Mouse (Mus musculus) testis, postnatal 14 days (tissue): ENCODE measurements around the gene Megf9.

Experiments
- DNase-seq: peaks from one replicate; pipeline ENCODE4 v3.0.0; 2021; ENCODE audit warnings: low spot score

Gene Megf9

DNA sequence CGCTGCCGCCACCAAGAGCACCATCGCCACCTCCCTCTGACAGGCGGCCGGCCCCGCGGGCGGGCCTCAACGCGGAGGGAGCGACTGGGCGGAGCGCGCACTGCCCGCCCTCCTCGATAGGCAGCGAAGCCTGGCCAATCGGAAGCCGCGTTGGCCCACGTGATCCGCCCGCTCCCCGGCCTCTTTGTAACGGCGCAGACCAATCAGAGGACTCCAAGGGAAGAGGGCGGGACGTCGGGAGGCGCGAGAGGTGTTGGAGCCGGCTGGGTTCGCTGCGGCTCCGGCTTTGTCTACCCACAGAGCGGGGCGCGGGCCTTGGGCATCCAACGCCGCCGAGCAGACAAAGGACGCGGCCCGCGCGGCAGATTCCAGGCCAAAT is at the start of gene Megf9:
Gene Megf9 (minus strand): TSS at position 105 of the 379 bp plus-strand sequence.
- DNase-seq = peak; percentile 98

DNA sequence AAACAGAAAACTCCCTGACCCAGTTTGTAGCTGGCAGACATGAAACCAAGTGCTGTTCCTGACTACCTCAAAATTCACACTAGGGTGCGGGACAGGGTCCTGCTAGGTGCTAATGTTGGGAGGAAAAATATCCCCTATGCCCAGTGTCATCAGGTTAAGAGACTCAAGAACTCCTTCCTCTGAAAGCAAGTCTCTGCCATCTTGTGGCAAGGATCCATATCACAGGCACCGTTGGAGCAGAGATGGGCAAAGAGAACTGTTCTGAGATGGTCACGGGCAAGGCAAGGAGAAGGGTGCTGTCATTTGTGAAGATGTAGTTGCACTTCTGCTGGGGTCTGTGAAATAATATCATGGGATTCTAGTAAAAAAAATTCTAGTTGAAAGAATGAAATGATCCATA is 44.9 kb upstream of the Megf9 start:
- no peak for DNase-seq

DNA sequence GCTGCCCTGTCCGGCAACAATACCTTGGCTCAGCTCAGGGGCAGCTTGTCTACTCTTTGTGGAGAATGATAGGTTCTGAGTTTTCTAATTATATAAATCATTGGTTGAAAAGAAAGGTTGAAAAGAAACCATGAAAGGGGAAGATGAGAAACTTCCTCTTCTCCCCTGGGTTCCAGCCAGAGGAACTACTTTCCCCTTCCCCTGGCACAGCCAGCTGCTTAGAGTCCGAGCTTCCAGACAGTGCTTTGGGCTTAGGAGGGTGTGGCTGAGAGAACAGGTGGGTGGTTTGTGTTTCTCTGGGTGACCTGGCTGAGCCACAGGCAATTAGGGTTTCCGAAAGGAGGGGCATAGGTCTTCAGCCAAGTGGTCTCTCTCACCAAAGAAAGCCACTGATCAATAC is 43.5 kb upstream of the Megf9 start:
- DNase-seq = no peak

DNA sequence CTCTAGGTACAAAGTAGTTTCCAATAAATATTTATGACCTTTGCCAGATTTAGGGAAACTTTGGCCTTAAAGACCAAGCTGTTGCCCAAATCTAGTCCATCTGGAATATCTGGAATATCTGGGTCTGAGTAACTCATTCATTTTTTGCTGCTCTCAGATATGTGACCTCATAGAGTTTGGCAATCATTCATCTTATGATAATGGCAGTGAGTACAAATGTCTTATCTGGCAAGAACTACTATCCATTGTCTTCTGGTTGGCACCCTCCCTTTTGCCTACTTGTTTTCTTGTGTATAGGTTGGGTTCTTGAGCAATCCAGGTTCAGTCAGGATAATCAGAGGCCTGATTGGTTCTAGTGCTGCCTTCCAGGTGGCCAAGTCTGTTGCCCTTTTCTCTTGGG is 41.3 kb upstream of the Megf9 start:
- no peak for DNase-seq

DNA sequence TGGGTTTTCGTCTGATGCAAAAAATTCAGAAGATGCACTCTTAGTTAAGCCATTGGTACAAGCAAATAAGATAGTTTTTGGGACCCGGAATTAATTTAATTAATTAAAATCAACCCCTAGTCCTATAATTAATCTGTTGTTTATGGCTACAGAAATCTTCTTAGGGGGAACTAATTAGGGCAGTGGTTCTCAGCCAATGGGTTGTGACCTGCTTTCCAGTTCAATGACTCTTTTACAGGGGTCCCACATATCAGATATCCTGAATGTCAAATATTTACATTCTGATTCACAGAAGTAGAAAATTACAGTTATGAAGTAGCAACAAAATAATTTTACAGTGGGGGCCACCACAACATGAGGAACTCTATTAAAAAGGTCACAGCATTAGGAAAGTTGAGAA is 39.1 kb upstream of the Megf9 start:
- no peak for DNase-seq

DNA sequence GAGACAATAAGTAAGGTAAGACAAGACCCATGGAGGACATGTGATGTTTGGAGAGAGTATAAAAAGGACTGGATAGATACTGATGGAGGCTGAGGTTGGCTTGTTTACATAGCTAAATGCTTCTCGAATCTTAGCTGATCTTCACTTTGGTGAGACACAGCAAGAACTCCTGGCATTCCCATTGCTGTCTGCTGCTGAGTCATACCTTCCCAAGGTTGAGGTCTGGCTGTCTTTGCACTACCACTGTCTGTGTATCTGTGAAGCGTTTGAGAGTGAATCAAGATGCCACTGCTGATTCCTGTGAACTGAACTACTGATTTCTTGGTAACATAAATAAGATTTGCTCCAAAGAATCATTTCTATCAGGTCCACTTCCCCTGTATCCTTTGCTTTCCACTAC is 19.1 kb upstream of the Megf9 start:
- DNase-seq = no peak

DNA sequence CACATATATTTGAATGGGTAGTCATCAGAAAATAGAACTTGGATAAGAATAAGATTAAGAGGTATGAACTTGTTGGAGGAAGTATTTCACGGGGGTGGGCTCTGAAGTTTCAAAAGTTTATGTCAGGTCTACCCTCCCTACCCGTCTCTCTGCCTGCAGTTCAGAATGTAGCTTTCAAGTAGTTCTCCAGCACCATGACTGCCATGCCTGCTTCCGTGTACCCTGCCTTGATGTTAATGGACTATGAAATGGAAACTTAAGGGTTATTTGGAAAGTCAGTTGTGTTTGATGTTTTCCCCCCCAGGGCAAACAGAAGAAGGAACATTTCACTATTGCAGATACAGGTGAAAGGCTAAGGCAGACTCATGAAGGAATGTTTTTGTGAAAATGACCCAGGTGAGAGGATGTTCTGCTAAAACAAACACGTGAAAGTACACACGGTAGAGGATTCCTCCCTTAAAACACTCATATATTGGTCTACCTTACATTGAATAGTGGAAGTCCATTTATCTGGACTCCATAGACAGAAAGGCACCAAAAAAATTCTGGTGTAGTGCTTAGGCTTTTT is 18.5 kb upstream of the Megf9 start:
- DNase-seq = no peak

DNA sequence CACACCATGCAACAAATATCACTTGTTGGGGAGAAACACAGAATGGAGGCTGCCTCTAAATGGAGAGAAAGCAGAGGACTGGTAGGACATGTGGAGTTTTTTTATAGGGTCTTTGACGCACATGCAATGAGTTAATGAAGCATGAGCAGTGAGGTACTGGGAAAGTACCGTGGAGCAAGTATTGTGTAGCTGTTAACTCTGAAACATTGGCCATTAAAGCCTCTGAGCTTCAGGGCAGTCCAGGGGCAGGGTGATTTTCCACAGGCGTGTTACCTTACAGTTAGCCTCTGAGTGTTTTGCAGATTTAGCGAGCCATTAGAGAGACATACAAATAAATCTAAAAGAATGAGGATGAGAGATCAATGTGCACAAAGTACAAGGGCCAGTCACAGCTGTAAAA is 17.3 kb upstream of the Megf9 start:
- no peak for DNase-seq

DNA sequence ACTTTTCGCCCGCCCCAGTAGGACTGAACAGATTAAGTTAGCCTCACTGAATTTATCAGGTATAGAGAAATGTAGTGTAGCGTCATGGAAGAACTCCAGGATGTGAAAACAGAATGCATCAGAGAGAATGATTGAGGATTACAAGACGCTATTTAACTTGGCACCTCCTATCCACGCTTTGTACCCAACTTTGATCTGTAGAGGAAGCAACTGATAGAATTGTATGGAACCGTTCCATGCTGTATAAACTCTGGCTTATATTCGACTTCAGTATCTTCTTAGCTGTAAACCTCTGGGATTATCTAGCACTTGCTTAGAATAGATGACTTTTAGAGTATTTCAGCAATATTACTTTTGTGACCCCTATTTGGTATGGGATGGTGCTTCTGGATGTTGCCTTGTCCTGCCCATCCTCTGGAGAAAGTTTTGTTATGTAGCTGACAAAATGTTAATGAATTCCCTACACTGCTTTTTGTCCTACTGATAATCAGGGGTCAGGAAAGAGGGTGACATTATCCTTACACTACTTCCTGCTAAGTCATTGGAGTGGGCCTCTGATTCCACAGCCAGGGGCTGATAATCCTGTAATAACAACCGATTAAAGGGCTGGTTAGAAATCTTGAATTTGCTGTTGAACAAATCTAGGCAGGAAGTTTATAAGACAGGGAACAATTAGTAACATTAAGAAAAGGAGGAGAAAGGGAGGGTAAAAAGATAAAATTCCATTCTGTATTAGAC is 12.8 kb upstream of the Megf9 start:
- no peak for DNase-seq

DNA sequence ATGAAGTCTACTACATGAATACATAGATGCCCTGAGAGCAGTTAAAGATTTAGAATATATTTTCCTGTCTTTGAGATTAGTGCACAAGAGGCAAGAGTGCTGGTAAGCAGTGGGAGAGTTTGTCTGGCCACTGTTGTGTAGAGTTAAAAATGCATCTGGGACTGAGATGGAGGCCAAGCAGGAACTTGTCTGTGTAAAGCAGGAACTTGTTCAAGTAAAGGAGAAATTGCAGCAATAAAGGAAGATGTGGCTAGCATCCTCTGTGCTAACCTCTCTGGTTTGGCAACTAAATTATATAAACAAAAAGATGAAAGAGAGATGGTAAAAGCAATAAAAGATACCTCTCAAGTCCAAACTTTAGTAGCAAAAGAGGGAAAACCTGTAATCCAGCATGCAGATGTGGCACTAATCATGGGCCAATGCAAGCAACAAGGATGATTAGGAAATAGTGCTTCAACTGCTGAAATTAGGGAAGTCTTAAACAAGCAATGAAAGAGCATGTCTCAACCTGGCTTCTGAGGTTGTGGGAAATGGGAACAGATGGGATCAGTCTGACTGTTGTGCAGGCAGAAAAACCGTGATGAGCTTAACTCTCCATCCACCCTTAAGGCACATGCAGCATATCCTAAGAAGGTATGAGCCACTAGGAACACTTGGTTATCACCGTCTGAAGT is 11.2 kb upstream of the Megf9 start:
- no peak for DNase-seq

DNA sequence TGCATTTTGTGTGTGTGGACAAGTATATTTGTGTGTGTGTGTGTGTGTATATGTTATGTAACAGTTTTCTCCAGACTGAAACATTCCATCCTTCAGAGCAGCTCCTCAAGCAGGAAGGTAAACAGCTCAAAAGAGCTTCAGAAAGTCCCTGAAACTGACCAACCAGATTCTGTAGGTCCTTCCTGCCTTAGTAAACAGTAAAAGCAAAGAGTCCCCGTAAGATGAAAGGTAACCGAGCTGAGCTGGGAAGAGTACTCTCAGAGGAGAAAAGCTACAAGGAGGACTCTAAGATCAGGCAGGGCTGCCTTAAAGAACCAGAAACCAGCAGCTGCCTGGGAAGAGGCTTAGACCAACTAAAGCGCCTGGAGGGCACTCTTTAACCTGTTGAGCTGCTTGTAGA is 9.6 kb upstream of the Megf9 start:
- DNase-seq = no peak

DNA sequence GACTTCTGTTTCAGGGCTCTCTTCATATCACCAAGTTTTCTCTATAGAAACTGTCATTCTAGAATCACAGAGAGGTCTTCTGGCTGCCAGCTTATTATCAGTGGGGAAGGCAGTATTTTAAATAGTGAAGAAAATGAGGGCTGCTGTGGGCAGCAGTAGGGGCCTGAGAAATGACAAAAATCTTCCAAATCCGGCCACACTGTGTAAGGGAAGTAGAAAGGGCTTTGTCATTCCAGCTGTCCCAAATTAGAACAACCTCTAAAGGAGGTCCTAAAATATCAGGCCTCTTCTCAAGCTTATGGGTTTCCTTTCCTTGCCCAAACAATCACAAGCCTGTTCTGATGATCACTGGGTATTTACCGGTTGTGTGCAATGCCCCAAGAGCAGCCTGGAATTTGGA is 7.6 kb upstream of the Megf9 start:
- DNase-seq = no peak

DNA sequence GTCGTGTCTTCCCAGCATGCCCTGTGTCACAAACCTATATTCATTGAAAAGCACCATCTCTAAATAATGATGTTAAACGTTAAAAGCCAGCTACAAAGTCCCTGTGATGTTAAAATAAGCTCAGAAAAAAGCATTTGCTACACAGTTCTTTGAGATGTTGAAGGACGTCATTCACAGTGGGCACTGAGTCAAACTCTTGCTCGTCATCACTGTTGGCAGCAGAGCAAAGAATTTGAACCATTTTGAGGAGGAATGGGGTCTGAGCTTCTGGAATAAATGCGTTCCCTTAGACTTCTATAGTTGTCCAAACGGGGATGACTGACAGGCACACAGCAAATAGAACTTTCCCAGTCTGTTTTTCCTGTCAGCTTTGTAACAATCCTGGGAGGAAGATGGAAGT is 5.9 kb upstream of the Megf9 start:
- DNase-seq = no peak

DNA sequence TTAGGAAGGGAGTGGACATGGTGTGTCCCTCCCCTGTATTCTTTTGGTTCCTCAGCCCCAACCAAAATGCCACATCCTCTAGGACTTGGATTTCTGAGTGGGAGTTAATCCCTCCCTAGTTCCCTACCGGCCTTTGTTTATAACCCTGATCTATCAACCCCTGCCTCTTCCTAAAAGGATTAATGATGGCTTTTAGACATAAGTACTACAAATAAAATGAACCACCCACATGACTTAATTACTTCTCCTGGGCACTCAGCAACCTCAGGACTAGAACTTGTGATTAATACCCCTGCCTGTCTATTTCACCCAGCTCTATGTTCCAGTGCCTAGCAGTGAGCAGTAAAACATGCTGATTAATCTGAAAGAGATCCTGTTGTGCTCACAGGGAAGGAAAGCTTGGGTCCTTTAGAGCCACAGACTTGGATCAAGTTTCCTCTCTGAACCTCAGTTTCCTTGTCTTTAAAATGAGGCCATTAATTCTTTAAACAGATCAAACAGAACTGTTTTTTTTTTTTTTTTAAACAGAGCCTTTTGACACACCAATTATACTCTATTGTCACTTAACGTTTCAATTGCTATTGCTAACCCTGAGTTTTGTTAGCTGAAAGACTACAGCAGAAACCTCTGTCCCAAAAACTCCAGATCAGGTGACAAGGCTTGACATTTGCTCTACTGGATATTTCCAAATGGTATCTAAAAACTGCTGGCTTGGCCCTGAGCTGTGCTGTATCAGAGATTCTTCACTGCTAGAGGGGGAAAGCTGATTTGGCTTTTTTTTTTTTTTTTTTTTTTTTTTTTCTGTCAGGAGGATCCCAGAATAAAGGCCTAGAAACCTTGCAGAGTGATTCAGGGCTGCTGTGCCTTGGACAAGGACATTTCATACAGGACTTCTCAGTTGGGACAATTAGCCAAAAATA is 2.1 kb upstream of the Megf9 start:
- DNase-seq = no peak

DNA sequence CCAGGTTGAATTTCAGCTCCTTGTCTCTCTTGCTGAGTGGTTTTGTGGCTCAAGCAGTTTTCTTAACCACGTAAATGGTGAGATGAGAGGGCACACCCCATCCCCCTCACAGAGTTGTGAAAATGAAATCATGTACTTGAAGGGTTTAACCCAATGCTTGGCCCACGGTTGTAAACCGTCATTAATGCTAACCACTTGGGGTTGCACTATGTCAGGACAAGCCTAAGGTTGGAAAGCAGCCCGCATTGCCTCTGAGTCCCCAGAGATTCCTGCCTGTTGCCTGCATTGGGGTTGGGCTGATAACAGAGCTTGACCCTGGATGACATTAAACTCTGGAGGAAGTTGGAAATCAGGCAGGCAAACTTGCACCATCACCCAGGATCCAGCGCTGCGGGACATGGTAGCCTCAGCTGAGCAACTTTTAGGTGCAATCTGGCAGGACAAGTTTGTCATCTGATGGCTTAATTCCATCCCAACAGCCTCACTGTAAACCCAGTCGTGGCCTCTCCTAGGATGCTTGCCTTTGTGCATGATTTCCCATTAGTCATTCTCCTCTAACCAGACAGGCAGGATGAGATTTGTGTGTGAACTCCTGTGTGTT is 1.0 kb upstream of the Megf9 start:
- peak; percentile 16 for DNase-seq

DNA sequence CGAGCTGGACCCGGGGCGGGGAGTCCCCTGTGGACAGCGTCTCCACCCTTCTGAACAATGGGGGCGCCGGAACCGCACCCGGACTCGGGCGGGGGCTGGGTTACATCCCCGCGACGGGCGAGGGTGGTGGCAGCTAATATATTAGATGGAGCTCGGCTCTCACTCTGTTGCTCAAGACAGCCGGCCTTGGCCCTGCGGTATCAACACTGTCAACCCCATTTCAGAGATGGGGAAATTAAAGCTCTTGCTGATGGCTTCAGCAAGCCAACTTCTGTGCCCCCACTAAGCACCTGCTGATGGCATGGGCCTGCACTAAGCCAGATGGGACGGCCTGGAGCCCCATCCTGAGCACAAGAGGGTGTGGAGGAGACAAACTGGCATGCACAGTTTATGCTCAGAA is 494 bp upstream of the Megf9 start:
- no peak for DNase-seq

DNA sequence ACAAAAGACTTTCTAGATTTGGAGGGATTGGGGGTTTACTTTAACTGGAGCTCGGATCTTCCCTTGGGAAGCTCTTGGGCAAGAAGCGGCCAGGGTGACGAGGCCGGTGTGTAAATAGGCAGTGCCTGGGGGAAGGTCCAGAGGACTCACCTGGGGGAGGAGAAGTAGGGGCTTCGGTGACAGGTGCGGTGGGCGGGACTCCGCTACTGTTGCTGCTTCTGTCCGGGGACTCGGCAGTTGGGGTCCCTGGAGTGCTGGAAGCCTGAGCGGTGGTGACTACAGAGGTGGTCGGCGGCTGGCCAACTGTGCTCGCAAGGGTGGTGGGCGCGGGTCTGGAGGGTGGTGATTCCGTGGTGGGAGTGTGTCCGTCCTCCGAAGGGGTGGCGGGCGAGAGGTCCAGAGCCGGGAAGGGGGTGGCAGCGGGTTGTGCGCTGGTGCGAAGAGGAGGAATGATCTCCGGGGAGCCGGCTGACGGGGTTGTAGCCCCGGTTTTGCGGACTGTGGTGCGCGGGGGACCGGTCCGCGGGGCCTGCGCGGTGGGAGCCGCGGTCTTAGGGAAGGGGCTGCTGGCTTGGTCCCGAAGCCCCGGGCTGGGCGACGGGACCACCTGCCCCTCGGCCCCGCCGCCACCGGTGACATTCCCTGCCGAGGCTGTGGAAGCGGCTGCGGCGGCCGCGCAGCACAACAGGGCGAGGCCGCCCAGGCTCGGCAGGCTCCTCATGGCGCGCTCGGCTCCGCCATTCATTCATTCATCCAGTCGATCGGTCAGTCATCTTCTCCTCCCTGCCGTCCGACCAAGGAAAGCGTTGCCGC is 511 bp downstream of the Megf9 start:
- DNase-seq = peak; percentile 59

DNA sequence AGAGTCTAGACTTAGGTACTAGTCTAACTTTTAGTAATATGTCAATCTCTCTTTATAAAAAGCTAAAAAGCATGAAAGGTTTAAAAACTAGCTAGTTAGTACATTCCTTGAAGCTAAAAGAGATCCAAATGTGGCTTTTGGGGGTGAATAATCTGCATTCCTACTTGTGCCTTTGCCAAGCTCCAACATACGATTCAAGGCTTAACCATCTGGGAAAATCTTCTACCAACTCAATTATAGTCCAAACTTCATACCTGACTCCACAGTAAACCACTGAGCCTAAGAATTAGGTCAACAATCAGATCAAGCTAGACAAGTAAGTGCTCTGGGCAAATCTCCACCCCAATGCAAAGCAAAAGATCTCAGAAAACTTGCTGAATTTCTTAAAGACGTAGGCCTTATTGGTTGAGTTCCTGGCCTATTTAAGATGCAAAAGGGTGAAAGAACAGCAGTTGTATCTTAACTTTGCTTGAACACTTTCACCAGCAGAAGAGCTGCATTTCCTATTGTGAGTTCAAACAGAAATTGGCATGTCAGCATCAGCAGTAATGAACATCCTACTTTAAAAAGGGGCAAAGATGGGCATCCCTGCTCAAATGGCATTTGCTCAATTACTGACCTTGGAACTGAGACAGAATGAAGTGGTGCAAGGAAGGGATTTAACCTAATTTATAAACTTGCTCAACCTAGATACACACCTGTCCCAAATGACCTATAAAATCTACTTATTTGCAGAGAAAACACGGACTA is 1.6 kb downstream of the Megf9 start:
- no peak for DNase-seq

DNA sequence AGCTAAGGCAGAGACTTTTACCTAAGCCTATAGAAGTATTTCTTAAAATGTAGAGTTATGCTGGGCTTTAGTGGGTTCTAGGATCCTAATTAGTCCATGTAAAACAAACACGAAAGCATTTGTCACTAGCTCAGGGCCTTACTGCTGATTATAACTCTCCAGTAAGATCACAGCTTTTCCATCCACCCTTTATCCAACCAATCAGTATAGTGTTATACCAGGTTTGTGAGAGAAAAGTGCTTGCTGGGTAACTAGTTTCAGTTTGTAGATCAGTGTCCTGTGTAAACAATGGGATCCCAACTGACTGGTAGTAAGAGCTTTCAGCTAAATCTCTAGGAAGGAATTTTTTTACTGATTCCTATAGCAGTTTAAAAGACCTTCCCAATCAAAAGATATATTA is 3.8 kb downstream of the Megf9 start:
- DNase-seq = no peak

DNA sequence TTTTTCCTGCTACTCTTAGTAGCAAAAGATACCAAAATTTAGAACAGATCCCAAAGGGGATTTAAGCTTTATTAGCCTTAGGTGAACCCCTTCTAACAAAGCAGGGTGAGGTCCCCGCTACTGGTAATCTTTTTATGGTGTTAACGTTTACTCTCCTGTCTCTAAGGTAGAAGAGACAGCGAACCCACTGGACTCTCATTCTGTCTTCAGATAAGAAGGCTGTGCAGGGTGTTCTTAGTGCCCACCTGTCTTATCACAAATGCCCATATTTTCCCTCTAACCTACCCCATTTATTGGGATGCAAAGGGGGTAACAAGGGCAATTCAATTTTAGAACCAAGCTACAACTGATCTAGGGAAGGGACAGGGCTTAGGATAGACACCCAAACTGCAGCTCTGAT is 6.2 kb downstream of the Megf9 start:
- no peak for DNase-seq

DNA sequence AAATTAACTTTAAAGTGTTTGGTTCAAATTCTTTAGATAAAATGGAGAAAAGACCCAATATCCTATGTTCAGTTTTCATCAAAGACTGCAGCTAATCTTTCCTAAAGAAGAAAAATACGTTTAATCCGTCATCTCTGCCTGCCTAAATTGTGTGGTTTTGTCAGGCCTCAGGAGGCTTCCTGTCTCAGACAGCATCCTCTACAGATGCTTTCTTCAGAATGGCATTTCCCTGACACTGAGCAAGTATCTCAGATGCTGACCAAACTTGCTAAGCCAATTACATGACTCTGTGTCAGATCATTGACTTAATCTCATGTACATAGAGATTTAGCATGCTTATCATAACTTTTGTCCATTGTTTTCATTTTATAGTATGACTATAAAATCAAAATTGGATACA is 11.4 kb downstream of the Megf9 start:
- DNase-seq = no peak
